Mouse (Mus musculus) liver, postnatal 0 days (tissue): Measurements from ENCODE around the gene Med11. TPM values are rescaled to one million over a fixed set of nuclear protein-coding genes. Genes with fewer than 3 reads are reported as not detected.

ENCODE experiments used
- ATAC-seq: fragments of 200-750 bp; cut with Nextera tagmentation; 2 replicates; pipeline ENCODE4 v1.8.0; 2017; ENCODE audit warnings: mild to moderate bottlenecking, moderate library complexity
- DNase-seq: peaks from one replicate; pipeline ENCODE4 v3.0.0-alpha.2; 2016
- H3K27ac ChIP-seq: fragments of 300-500 bp; sonication (generic); 2 replicates; pipeline ENCODE4 v1.5.1; 2014; ENCODE audit warnings: antibody characterized with exemption, moderate library complexity, mild to moderate bottlenecking, low read depth
- H3K27me3 ChIP-seq: fragments of 300-500 bp; sonication (generic); 2 replicates; pipeline ENCODE4 v1.6.1; 2014; ENCODE audit warnings: low read length, control low read depth, mixed read lengths; ENCODE audit not compliant: insufficient read depth
- H3K36me3 ChIP-seq: fragments of 300-500 bp; sonication (generic); replicated peaks from 2 replicates; pipeline ENCODE4 v1.6.1; 2014; ENCODE audit warnings: mild to moderate bottlenecking, control low read depth, low read length, moderate library complexity, mixed read lengths; ENCODE audit not compliant: insufficient read depth
- H3K4me1 ChIP-seq: fragments of 300-500 bp; sonication (generic); 2 replicates; pipeline ENCODE4 v1.6.1; 2014; ENCODE audit warnings: antibody characterized with exemption, mild to moderate bottlenecking, control low read depth; ENCODE audit not compliant: insufficient read depth
- H3K4me2 ChIP-seq: fragments of 300-500 bp; sonication (generic); 2 replicates; pipeline ENCODE4 v1.6.1; 2014; ENCODE audit warnings: low read depth, mild to moderate bottlenecking, low read length, moderate library complexity, mixed read lengths
- H3K4me3 ChIP-seq: fragments of 300-500 bp; sonication (generic); 2 replicates; pipeline ENCODE4 v1.5.1; 2014; ENCODE audit warnings: low read depth, low read length
- H3K9ac ChIP-seq: fragments of 300-500 bp; sonication (generic); replicated peaks from 2 replicates; pipeline ENCODE4 v1.6.1; 2014; ENCODE audit warnings: mild to moderate bottlenecking, moderate library complexity
- H3K9me3 ChIP-seq: fragments of 300-500 bp; sonication (generic); 2 replicates; pipeline ENCODE4 v1.6.1; 2016; ENCODE audit warnings: mild to moderate bottlenecking, control low read depth, low read length, mixed read lengths
- CTCF ChIP-seq: sonication (generic); IDR thresholded peaks from 2 replicates; pipeline ENCODE4 v1.5.1; 2016; ENCODE audit warnings: antibody characterized with exemption, low read depth
- EP300 ChIP-seq: IDR thresholded peaks from 2 replicates; pipeline ENCODE4 v1.6.1; 2016; ENCODE audit warnings: antibody characterized with exemption, low read depth, mild to moderate bottlenecking
- WGBS: fragments of 180-500 bp; shearing (Covaris S2); extraction: QIAGEN DNeasy Blood & Tissue Kit; methylation state at CpG from one replicate; pipeline ENCODE4 v1.1.7; 2014; ENCODE audit not compliant: insufficient replicate concordance; 5-methylcytosine and 5-hydroxymethylcytosine counted together
- microRNA-seq: library from miRNA; unstranded; fragments of <30 nt; microRNA quantifications from one replicate; pipeline ENCODE4, GENCODE M21; 2016
- polyA plus RNA-seq: library from polyadenylated mRNA; unstranded; fragments of >200 nt; fragmentation: Nextera tagmentation; extraction: Ambion mirVana; gene quantifications from 2 replicates; pipeline ENCODE4 v1.2.1, GENCODE M21; 2015

Gene Med11
- polyA plus RNA-seq, 1 experiment from 2014 or later = 15.1 TPM

DNA sequence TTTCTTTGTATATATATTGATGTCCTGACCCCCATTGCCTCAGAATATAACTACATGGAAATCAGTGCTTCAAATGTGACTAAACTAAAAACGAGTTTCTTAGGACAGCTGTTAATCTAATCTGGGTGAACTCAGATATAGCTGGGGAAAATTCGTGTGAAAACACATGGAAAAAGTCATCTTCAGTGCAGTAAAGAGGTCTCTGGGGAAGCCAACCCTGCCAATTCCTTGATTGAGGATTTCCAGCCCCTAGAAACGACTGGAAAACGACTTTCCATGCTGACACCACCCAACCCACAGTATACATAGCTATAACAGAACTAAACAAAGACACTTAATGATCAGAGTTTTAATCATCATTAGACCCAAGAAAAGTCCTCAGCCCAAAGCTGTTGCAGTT is 36.1 kb downstream of the Med11 start:
- Histone ChIP-seq H3K9ac (no peak overlapping the region), H3K4me1 (no peaks in the 10 kb centered on the region), H3K9me3 (no peaks in the 10 kb centered on the region), H3K4me2 (no peak overlapping the region), H3K36me3 (no peaks in the 10 kb centered on the region), H3K27ac (no peak overlapping the region), H3K27me3 (no peaks in the 10 kb centered on the region), H3K4me3 (no peak overlapping the region)
- ATAC-seq (no peak), DNase-seq (no peak)
- TF ChIP-seq EP300 (no peak), CTCF (no peak)
- WGBS = 42% methylated on average over 4 of the region's 4 CpGs

DNA sequence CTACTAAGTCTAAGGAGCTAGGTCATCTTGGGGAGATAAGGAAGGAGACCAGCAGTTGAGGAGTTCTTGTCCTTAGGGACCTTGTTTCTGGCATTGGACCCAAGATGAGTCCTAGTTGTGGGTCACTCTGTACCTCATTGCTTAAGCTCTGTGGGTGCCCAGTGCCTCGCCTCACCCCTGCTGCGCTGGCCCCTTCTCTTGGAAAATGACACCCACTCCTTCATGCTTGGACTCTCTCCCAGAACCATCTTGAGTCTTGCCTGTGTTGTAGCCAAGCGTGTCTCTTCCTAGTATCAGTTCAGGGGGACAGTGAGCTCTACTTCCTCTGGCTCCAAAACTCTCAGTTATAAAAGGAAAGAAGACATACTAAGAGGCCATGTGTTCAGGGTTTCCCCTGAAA is 37.4 kb downstream of the Med11 start:
- Histone ChIP-seq H3K4me2 (no peak overlapping the region), H3K27me3 (no peaks in the 10 kb centered on the region), H3K4me1 (no peaks in the 10 kb centered on the region), H3K9ac (no peak overlapping the region), H3K4me3 (no peak overlapping the region), H3K36me3 (no peaks in the 10 kb centered on the region), H3K9me3 (no peaks in the 10 kb centered on the region), H3K27ac (peak overlapping the region; percentile 67; the same call in 1 of the 2 replicates)
- DNase-seq = no peak
- ATAC-seq = no peak
- TF ChIP-seq EP300 (no peak), CTCF (no peak)
- 72% methylated on average over 3 of the region's 3 CpGs for WGBS

DNA sequence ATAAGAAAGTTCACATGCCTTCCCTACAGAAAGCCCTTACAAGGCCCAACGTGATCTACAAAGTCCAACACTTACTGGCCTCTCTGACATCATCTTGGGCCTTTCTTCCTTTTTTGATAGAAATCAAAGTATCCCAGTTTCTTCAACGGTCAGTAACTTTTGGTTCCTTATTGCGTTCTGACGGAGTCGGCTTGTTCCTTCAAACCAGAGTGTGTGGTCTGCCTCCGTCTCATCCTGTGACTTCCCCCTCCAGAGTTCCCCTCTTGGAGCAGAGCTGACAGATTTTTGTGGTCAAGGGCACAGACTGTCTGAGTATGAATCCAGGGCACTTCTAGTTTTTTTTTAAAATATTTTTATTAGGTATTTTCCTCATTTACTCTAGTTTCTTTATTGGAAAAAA is 38.0 kb downstream of the Med11 start:
- Histone ChIP-seq H3K27me3 (no peaks in the 10 kb centered on the region), H3K4me1 (no peaks in the 10 kb centered on the region), H3K9me3 (no peaks in the 10 kb centered on the region), H3K27ac (no peak overlapping the region), H3K4me2 (no peak overlapping the region), H3K36me3 (no peaks in the 10 kb centered on the region), H3K4me3 (no peak overlapping the region), H3K9ac (no peak overlapping the region)
- 25% methylated on average over 6 of the region's 6 CpGs for WGBS
- DNase-seq = no peak
- TF ChIP-seq CTCF = no peak
- TF ChIP-seq EP300 = no peak
- peak; percentile 51; the same call in 1 of the 2 replicates for ATAC-seq

DNA sequence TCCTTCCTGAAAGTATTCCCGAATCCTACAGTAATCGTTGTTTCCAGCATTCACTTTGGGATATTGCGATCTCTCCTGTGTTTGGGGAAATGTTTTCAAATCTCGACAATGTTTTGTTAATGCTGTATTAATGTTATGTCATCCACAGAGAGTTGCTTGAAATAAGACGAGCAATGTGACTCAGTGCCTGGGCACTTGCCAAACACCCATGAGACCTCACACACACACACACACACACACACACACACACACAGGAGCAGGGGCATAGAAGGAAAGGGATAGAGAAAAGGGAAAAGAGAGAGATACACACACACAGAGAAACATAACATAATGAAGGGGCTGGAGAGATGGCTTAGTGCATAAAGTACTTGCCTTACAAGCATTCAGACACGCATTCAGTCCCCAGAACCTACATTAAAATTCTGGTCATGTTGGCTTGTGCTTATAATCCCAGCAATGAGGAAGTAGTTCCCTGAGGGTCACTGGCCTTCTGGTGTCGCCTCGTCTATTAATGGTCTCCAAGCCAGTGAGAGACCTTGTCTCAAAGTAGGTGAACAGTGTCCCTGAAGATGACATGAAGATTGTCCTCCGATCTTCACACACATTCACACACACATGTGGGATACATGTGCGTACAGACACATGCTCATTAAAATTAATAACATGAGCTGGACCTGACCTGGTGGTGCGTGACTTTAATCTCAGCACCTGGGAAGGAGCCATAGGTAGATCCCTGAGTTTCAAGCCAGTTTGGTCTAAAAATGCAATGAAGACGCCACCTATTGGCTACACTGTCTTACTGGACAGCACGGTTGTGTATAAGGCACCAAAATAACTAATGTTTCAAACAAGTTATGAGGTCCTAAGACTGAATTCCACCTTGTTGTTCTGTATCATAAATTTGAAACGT is 48.1 kb downstream of the Med11 start:
- Histone ChIP-seq H3K9me3 (no peaks in the 10 kb centered on the region), H3K4me2 (no peak overlapping the region), H3K27ac (no peak overlapping the region), H3K4me1 (0 out of 2 replicates have a peak, but pooled peaks cover 11% of the 10 kb centered on the region), H3K4me3 (no peak overlapping the region), H3K36me3 (no peaks in the 10 kb centered on the region), H3K9ac (no peak overlapping the region), H3K27me3 (no peaks in the 10 kb centered on the region)
- ATAC-seq = no peak
- 65% methylated on average over 14 of the region's 14 CpGs for WGBS
- TF ChIP-seq EP300 (no peak), CTCF (peak; percentile 57)
- DNase-seq = no peak

DNA sequence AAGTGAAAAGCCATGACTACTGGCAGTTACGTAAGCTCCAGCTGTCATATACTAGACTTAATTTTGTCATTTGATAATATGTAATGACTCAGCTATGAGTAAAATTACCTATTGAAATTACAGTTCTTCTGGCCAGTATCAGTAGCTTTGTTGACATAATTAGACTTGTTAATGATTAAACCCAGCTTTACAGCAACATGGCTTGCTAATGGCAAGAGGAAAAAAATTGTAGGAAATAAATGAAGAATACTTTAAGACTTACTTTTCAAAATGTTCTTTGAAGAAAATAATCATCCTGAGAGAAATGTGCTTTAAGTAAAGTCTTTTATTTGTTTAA is 48.7 kb downstream of the Med11 start:
- DNase-seq = no peak
- Histone ChIP-seq H3K4me1 (0 out of 2 replicates have a peak, but pooled peaks cover 11% of the 10 kb centered on the region), H3K9ac (no peak overlapping the region), H3K27ac (no peak overlapping the region), H3K9me3 (no peaks in the 10 kb centered on the region), H3K27me3 (no peaks in the 10 kb centered on the region), H3K4me3 (no peak overlapping the region), H3K4me2 (no peak overlapping the region), H3K36me3 (no peaks in the 10 kb centered on the region)
- no peak for ATAC-seq
- TF ChIP-seq EP300 (no peak), CTCF (no peak)
- WGBS = 76% methylated on average over 1 of the region's 1 CpGs

GRCm38 (mm10) chr11:70502018-70502417 is 50.3 kb downstream of the Med11 start:
- 46% methylated on average over 3 of the region's 3 CpGs for WGBS
- no peak overlapping the region for H3K4me2 ChIP-seq
- TF ChIP-seq CTCF = no peak
- no peak for TF ChIP-seq EP300

More at GRCm38 (mm10) chr11:70502018-70502417, 50.3 kb downstream of the Med11 start:
- DNase-seq (no peak), ATAC-seq (peak; percentile 55)
- Histone ChIP-seq H3K27me3 (no peaks in the 10 kb centered on the region), H3K9me3 (no peaks in the 10 kb centered on the region), H3K9ac (no peak overlapping the region), H3K4me1 (0 out of 2 replicates have a peak, but pooled peaks cover 11% of the 10 kb centered on the region), H3K4me3 (no peak overlapping the region), H3K27ac (no peak overlapping the region), H3K36me3 (no peaks in the 10 kb centered on the region)

Small RNA genes lying within 50 kb of the gene (microRNA-seq; reads per million reads assigned to microRNA genes)
- 1.2 reads per million for gene Mir7115

Other genes with a start within 250 kb of the Med11 start
- 1.4 and 1.8 TPM in 2 replicates for gene Slc16a11, start 239.2 kb upstream of the Med11 start, polyA plus RNA-seq
- 1.3 and 1.9 TPM in 2 replicates for gene Slc16a13, start 230.9 kb upstream of the Med11 start, polyA plus RNA-seq
- gene Bcl6b, start 222.1 kb upstream of the Med11 start, polyA plus RNA-seq = 1.4 and 1.8 TPM in 2 replicates
- gene 0610010K14Rik, start 214.0 kb upstream of the Med11 start, polyA plus RNA-seq = 48.9 and 55.2 TPM in 2 replicates
- gene Gm21988, start 212.1 kb upstream of the Med11 start, polyA plus RNA-seq = 5.4 and 5.8 TPM in 2 replicates
- 241 TPM in 2 replicates for gene Rnasek, start 212.1 kb upstream of the Med11 start, polyA plus RNA-seq
- 17.8 and 20.0 TPM in 2 replicates for gene Alox12, start 196.6 kb upstream of the Med11 start, polyA plus RNA-seq
- 0.08 TPM in 1 of 2 replicates, not detected in the other for gene Alox12e, start 129.3 kb upstream of the Med11 start, polyA plus RNA-seq
- 0.49 and 0.56 TPM in 2 replicates for gene Alox15, start 99.9 kb upstream of the Med11 start, polyA plus RNA-seq
- gene Pelp1, start 41.9 kb upstream of the Med11 start, polyA plus RNA-seq = 6.1 and 6.4 TPM in 2 replicates
- gene Arrb2, start 19.3 kb upstream of the Med11 start, polyA plus RNA-seq = 20.0 and 21.8 TPM in 2 replicates
- gene Zmynd15, start 7.5 kb downstream of the Med11 start, polyA plus RNA-seq = 0.59 and 0.70 TPM in 2 replicates
- 9.2 and 9.4 TPM in 2 replicates for gene Cxcl16, start 8.1 kb downstream of the Med11 start, polyA plus RNA-seq
- gene Tm4sf5, start 53.3 kb downstream of the Med11 start, polyA plus RNA-seq = 1.7 and 2.8 TPM in 2 replicates
- 1.0 and 1.4 TPM in 2 replicates for gene Vmo1, start 62.7 kb downstream of the Med11 start, polyA plus RNA-seq
- 28.0 and 30.8 TPM in 2 replicates for gene Gltpd2, start 67.3 kb downstream of the Med11 start, polyA plus RNA-seq
- gene Psmb6, start 73.4 kb downstream of the Med11 start, polyA plus RNA-seq = 317 and 325 TPM in 2 replicates
- gene Gm40193, start 81.0 kb downstream of the Med11 start, polyA plus RNA-seq = not detected in 2 replicates
- gene Pld2, start 88.1 kb downstream of the Med11 start, polyA plus RNA-seq = 1.6 and 1.8 TPM in 2 replicates
- gene Mink1, start 111.0 kb downstream of the Med11 start, polyA plus RNA-seq = 3.7 and 3.9 TPM in 2 replicates
- not detected in 2 replicates for gene 4930544D05Rik, start 163.9 kb downstream of the Med11 start, polyA plus RNA-seq
- 0.19 TPM in 1 of 2 replicates, not detected in the other for gene Chrne, start 167.3 kb downstream of the Med11 start, polyA plus RNA-seq
- 3.5 and 4.1 TPM in 2 replicates for gene Gp1ba, start 187.2 kb downstream of the Med11 start, polyA plus RNA-seq
- 54.8 and 55.3 TPM in 2 replicates for gene Rnf167, start 195.3 kb downstream of the Med11 start, polyA plus RNA-seq
- 140 and 143 TPM in 2 replicates for gene Slc25a11, start 195.6 kb downstream of the Med11 start, polyA plus RNA-seq
- 918 and 940 TPM in 2 replicates for gene Pfn1, start 202.7 kb downstream of the Med11 start, polyA plus RNA-seq
- gene Eno3, start 205.3 kb downstream of the Med11 start, polyA plus RNA-seq = 4.0 and 21.3 TPM in 2 replicates
- 36.6 and 42.1 TPM in 2 replicates for gene Spag7, start 217.5 kb downstream of the Med11 start, polyA plus RNA-seq
- 2.8 and 3.4 TPM in 2 replicates for gene Camta2, start 236.2 kb downstream of the Med11 start, polyA plus RNA-seq
- gene Inca1, start 248.2 kb downstream of the Med11 start, polyA plus RNA-seq = 8.3 and 10.8 TPM in 2 replicates
- gene Kif1c, start 248.6 kb downstream of the Med11 start, polyA plus RNA-seq = 1.8 and 2.2 TPM in 2 replicates